Mouse (Mus musculus): ENCODE data around the gene Muc13.

Gene Muc13

GRCm38 (mm10) chr16:33824603-33825002 lies 30.8 kb downstream of the Muc13 start:
- DNase-seq (ENCODE audit: low read depth, low spot score) = no peak

DNA sequence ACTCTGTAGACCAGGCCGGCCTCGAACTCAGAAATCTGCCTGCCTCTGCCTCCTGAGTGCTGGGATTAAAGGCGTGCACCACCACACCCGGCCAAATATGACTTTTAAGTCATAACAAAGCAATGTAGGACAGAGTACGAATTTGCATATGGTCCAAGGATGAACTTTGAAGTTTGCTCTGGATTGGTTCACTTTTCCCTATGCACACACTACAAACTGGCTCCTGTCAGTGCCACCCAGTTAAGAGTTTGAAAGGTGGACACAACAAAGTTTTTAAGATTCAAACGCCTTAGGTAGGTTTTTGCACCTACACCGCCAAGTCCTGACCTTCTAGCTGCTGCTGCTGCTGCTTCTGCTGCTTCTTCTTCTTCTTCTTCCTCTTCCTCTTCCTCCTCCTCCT lies 34.7 kb downstream of the Muc13 start:
- DNase-seq (ENCODE audit: low read depth, low spot score) = no peak

DNA sequence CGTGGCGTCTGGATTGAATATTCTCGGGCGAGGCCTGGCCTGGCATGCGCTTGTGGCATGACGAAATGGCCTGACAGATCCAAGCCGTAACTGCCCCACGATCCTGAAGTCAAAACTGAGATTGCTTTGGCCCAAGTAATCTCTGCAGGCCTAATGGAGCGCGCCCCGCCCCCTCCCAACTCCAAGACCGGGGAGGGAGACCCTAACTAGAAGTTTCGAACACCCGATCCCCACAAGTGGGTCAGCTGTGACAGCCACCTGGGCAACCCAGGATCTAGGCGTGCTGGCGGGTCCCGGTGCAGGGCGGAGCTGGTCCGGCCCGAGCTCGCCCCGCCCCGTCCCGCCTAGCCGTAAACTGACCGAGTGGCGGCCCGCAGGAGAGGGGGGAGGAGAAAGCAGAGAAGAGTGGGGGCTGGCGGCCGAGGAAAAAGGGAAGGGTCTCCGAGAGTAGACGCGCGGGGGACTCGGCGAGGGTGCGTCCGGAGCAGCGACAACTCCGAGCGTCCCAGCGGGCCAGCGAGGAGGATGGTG lies 35.5 kb downstream of the Muc13 start, which contains the start of gene Itgb5:
Gene Itgb5, plus strand, starts transcription at position 365 of the 531 bp plus-strand sequence.
- peak; percentile 58 for DNase-seq (ENCODE audit: low read depth, low spot score)

DNA sequence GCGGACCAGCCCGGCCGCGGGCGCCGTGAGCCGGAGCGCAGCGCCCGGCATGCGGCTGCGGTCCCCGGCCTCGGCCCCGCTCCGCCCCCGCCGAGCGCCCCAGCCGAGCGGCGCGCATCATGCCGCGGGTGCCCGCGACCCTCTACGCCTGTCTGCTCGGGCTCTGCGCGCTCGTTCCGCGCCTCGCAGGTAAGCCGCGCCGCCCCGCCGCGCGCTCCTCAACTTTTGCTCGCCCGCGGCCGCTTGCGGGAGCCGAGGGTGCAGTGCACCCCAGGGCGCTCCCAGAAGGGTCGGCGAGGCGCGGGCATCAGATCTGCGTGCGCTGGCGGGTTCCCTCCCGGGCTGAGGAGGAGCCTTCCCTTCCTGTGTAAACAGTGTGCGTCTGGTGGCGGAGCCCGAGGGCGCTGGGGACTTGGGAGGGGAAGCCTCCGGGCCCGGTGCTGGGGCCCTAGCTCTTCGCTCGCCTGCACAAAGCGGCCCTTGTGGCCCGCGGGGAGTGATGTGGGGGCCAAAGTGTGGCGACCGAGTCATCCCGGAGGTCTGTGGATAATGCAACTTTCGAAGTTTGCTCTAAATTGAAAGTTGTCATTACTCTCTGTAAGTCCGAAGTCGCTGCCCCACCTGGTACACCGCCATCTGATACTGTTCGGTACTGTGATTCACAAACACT lies 36.1 kb downstream of the Muc13 start:
- peak; percentile 44 for DNase-seq (ENCODE audit: low read depth, low spot score)

GRCm38 (mm10) chr16:33830512-33831105 lies 36.8 kb downstream of the Muc13 start:
- DNase-seq (ENCODE audit: low read depth, low spot score) = no peak

DNA sequence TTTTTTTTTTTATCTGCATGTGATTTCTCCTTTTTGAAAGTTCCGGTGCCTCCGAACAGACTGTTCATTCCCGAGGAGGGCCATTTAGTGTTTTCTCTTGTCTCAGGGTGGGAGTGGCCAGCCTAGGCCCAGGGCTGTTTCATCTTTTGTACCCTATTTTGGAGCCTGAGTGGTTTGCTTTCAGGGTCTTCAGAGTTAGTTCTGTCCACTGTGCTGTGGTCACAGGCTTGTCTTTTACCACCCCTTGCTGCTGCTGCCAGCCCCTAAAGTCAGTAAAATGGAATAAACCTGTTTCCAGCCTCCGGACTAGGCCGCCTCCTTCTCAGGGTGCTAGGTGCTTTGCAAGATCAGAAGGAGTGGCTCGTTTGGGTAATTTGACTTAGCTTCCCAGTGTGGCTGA lies 38.2 kb downstream of the Muc13 start:
- DNase-seq (ENCODE audit: low read depth, low spot score) = no peak

GRCm38 (mm10) chr16:33832728-33833428 lies 39.0 kb downstream of the Muc13 start:
- DNase-seq (ENCODE audit: low read depth, low spot score) = peak; percentile 47

GRCm38 (mm10) chr16:33833429-33833753 lies 39.6 kb downstream of the Muc13 start:
- no peak for DNase-seq (ENCODE audit: low read depth, low spot score)

- peak; percentile 65 for DNase-seq (ENCODE audit: low read depth, low spot score)
Observed at GRCm38 (mm10) chr16:33833781-33834482, 40.1 kb downstream of the Muc13 start.

DNA sequence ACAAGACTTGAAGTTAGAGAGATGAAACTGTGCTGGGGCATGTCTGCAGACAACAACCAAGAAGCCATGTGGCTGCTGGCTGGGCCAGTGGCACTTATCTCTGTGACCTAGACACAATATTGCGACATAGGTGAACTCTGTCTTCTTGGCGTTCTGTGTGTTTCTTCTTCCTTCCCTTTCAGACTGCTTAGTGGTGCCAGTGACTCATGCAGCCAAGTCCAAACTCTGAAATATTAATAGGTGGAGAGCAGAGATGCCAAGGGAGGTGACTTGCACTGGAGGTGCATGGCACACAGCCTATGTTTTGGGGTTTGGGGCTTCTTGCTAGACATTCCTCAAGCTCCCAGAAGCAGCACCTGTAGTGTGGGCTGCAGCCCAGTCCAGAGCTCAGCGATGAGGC lies 42.8 kb downstream of the Muc13 start:
- DNase-seq (ENCODE audit: low read depth, low spot score) = no peak

- DNase-seq (ENCODE audit: low read depth, low spot score) = no peak
Observed at GRCm38 (mm10) chr16:33837191-33837590, 43.4 kb downstream of the Muc13 start.

DNA sequence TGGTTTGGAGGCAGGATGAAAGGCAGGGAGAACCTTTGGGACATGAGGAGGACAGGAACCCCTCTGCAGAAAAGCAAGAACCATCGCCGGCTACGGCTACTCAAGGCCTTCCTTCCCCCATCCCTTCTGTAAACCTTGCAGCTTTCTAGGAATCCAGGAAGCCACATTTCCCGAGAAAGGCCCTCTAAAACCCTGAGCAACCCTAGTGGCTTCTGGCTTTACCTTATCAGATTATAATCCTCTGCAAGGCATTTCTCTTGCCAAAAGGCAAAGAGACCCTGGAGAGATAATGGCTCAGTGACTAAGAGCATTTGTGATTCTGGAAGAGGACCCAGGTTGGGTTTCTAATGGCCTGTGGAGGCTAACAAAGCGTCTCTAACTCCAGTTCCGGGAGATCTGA lies 46.8 kb downstream of the Muc13 start:
- no peak for DNase-seq (ENCODE audit: low read depth, low spot score)

- no peak for DNase-seq (ENCODE audit: low read depth, low spot score)
Observed at GRCm38 (mm10) chr16:33842081-33842880, 48.4 kb downstream of the Muc13 start.

DNA sequence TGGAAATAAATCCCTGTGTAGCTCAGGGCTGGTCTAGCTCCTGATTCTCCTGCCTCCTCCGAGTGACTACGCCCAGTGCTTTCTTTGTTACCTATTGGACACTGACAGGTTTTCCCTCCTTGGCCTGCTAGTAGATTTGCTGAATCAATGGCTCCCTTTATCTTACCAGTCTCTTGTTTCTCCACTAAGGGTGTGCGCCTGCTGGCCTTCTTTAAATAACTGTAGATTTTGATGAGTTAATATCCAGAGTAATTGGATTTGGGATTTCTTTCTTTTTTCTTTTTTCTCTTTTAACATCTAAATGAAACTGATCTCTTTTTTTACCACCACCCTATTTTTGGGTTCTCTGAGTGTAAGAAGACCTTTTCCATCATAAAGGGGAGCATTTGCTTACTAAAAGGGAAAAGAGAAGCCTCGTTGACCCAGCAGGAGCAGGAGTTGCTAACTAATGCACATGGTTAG lies 50.3 kb downstream of the Muc13 start:
- no peak for DNase-seq (ENCODE audit: low read depth, low spot score)

- DNase-seq (ENCODE audit: low read depth, low spot score) = no peak
Observed at GRCm38 (mm10) chr16:33844866-33845265, 51.0 kb downstream of the Muc13 start.

DNA sequence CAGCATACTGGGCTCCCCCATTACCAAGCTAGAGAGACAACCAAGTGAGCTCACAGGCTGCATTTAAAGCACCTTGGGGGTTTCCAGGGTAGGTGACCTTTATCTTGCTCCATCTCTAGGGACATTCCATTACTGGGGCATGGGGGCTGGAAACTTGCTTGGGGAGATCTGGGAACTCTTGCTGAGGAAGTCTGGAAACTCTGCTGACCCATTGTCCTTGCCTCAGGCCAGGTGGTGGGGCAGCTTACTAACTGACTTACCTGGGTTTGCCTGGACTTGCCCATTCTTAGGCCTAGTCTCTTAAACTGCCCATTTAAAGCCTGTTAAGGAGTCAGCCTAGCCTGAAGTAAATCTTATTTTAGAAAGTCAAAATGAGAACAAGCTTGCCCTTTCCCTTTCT lies 59.4 kb downstream of the Muc13 start:
- no peak for DNase-seq (ENCODE audit: low read depth, low spot score)

DNA sequence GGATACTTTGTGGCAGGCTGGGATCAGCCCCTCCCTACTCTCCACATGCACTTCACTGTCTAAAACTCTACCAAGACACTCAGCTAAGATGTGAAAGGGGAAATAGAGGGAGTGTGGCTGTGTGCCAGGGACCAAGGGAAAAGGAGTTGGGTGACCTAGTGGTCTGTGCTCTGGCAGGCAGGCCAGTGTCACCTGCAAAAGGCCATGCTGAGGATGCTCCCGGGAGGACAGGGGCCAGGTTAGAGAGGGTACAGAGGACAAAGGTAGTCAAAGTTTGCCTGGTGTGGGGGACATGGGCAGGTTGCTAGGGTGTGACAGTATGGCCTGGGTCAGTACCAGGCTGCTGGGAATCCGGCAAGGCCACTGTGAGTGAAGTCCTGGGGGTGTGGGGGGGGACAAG lies 64.9 kb downstream of the Muc13 start:
- DNase-seq (ENCODE audit: low read depth, low spot score) = no peak

- DNase-seq (ENCODE audit: low read depth, low spot score) = no peak
Observed at GRCm38 (mm10) chr16:33859380-33859779, 65.5 kb downstream of the Muc13 start.

- no peak for DNase-seq (ENCODE audit: low read depth, low spot score)
Observed at GRCm38 (mm10) chr16:33859988-33860700, 66.3 kb downstream of the Muc13 start.

DNA sequence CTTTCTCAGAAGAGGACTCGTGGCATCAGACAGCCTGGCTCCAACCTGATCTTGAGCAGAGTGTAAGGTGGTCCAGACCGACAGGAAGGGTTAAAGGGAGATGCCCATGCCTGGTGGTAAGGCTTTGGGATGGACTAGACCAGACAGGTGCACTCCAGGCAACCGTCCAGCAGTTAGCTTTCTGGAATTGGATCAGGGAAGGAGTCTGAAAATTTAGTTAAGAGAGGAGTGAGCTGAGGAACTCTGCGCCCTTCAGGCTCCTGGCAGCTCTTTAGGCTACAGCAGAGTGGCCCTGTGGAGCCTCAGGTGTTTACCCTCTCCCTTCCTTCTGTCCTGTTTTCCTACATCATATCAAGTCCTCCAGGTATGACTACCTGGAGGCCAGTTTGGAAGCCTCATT lies 68.6 kb downstream of the Muc13 start:
- no peak for DNase-seq (ENCODE audit: low read depth, low spot score)
